Mouse (Mus musculus): ENCODE measurements around the gene Ndufa13. TPM values are rescaled to one million over a fixed set of nuclear protein-coding genes. Genes with fewer than 3 reads are reported as not detected.
"Not testable (repeated sequence)": the region's sequence is repeated elsewhere in the genome, so short reads cannot be mapped to it uniquely, and the experiment has no call there.

Ndufa13 gene
- 168 and 171 TPM in 2 replicates for polyA plus RNA-seq (2016; fragmentation: Nextera tagmentation; extraction: Ambion mirVana)

- H3K9ac ChIP-seq = peak within 1 kb of the TSS; percentile 67
- 6% methylated on average over 89 of the region's 89 CpGs for WGBS
- peak within 1 kb of the TSS; percentile 95 for H3K4me2 ChIP-seq (replicated peaks)
- peaks cover 23% of the 10 kb centered on the region; the same call in 1 of the 2 replicates for H3K36me3 ChIP-seq
- ATAC-seq (ENCODE audit: insufficient number of reproducible peaks, insufficient read depth, low FRiP score, low TSS enrichment) = no peak; the same call in none of the 2 replicates
- no peaks in the 10 kb centered on the region for H3K27me3 ChIP-seq
- no peaks in the 10 kb centered on the region for H3K9me3 ChIP-seq
- H3K4me1 ChIP-seq = peaks cover 20% of the 10 kb centered on the region
- peak within 1 kb of the TSS; percentile 91 for H3K27ac ChIP-seq
- H3K4me3 ChIP-seq = peak within 1 kb of the TSS; percentile 70
Observed at GRCm38 (mm10) chr8:69902163-69903062, at the start of gene Ndufa13, which contains the start of the genes Tssk6 and Yjefn3. Gene Ndufa13, minus strand, starts transcription at chr8:69902558. Gene Tssk6, plus strand, starts transcription at chr8:69902184. Gene Yjefn3, minus strand, starts transcription at chr8:69902712.

GRCm38 (mm10) chr8:69950300-69950699 lies 47.9 kb upstream of the Ndufa13 start:
- H3K4me3 ChIP-seq = no peak overlapping the region
- H3K36me3 ChIP-seq = 0 out of 2 replicates have a peak, but pooled peaks cover 4% of the 10 kb centered on the region
- H3K4me1 ChIP-seq = peaks cover 6% of the 10 kb centered on the region; the same call in 1 of the 2 replicates
- H3K9me3 ChIP-seq = no peaks in the 10 kb centered on the region
- WGBS = 87% methylated on average over 2 of the region's 2 CpGs
- no peak overlapping the region for H3K27ac ChIP-seq
- H3K27me3 ChIP-seq = no peaks in the 10 kb centered on the region
- ATAC-seq (ENCODE audit: insufficient number of reproducible peaks, insufficient read depth, low FRiP score, low TSS enrichment) = no peak
- H3K4me2 ChIP-seq (replicated peaks) = no peak overlapping the region
- H3K9ac ChIP-seq = no peak overlapping the region

- not testable (repeated sequence) for H3K4me2 ChIP-seq (replicated peaks); H3K27ac ChIP-seq; H3K4me3 ChIP-seq; H3K9me3 ChIP-seq; H3K36me3 ChIP-seq; H3K9ac ChIP-seq; H3K27me3 ChIP-seq; ATAC-seq (ENCODE audit: insufficient number of reproducible peaks, insufficient read depth, low FRiP score, low TSS enrichment)
- H3K4me1 ChIP-seq = peaks cover 11% of the 10 kb centered on the region
- WGBS = 77% methylated on average over 3 of the region's 3 CpGs
Observed at GRCm38 (mm10) chr8:69942495-69942894, 40.1 kb upstream of the Ndufa13 start.

- Histone ChIP-seq H3K9me3 (no peaks in the 10 kb centered on the region), H3K4me3 (no peak overlapping the region), H3K9ac (no peak overlapping the region), H3K27ac (no peak overlapping the region), H3K27me3 (no peaks in the 10 kb centered on the region), H3K36me3 (peaks cover 10% of the 10 kb centered on the region), H3K4me1 (peaks cover 11% of the 10 kb centered on the region), H3K4me2 (replicated peaks) (no peak overlapping the region)
- ATAC-seq (ENCODE audit: insufficient number of reproducible peaks, insufficient read depth, low FRiP score, low TSS enrichment) = no peak
- WGBS = 92% methylated on average over 2 of the region's 2 CpGs
Observed at GRCm38 (mm10) chr8:69940386-69940785, 38.0 kb upstream of the Ndufa13 start.

GRCm38 (mm10) chr8:69939633-69940032 lies 37.3 kb upstream of the Ndufa13 start:
- Histone ChIP-seq H3K27me3 (no peaks in the 10 kb centered on the region), H3K4me3 (no peak overlapping the region), H3K9ac (no peak overlapping the region), H3K4me1 (peaks cover 11% of the 10 kb centered on the region), H3K27ac (no peak overlapping the region), H3K9me3 (no peaks in the 10 kb centered on the region), H3K36me3 (peaks cover 17% of the 10 kb centered on the region), H3K4me2 (replicated peaks) (no peak overlapping the region)
- no peak for ATAC-seq (ENCODE audit: insufficient number of reproducible peaks, insufficient read depth, low FRiP score, low TSS enrichment)
- 31% methylated on average over 3 of the region's 3 CpGs for WGBS

GRCm38 (mm10) chr8:69938245-69938982 lies 36.1 kb upstream of the Ndufa13 start:
- H3K27me3 ChIP-seq = no peaks in the 10 kb centered on the region
- H3K4me3 ChIP-seq = no peak overlapping the region
- no peaks in the 10 kb centered on the region for H3K9me3 ChIP-seq

GRCm38 (mm10) chr8:69937466-69937865 lies 35.1 kb upstream of the Ndufa13 start:
- Histone ChIP-seq H3K27ac (no peak overlapping the region), H3K9me3 (no peaks in the 10 kb centered on the region), H3K4me2 (replicated peaks) (no peak overlapping the region)

More at GRCm38 (mm10) chr8:69938245-69938982, 36.1 kb upstream of the Ndufa13 start:
- ATAC-seq (ENCODE audit: insufficient number of reproducible peaks, insufficient read depth, low FRiP score, low TSS enrichment) = no peak
- H3K36me3 ChIP-seq = peaks cover 28% of the 10 kb centered on the region
- peaks cover 11% of the 10 kb centered on the region for H3K4me1 ChIP-seq
- H3K4me2 ChIP-seq (replicated peaks) = no peak overlapping the region
- H3K27ac ChIP-seq = no peak overlapping the region
- 80% methylated on average over 6 of the region's 6 CpGs for WGBS
- H3K9ac ChIP-seq = no peak overlapping the region

GRCm38 (mm10) chr8:69936050-69936794 lies 33.9 kb upstream of the Ndufa13 start:
- peaks cover 11% of the 10 kb centered on the region for H3K4me1 ChIP-seq
- H3K9me3 ChIP-seq = no peaks in the 10 kb centered on the region
- H3K27me3 ChIP-seq = no peaks in the 10 kb centered on the region
- peaks cover 28% of the 10 kb centered on the region for H3K36me3 ChIP-seq
- 64% methylated on average over 7 of the region's 7 CpGs for WGBS
- ATAC-seq (ENCODE audit: insufficient number of reproducible peaks, insufficient read depth, low FRiP score, low TSS enrichment) = peak; percentile 69
- H3K27ac ChIP-seq = 0 out of 2 replicates have a peak overlapping the region, but pooled peaks have one; percentile 17
- H3K9ac ChIP-seq = no peak overlapping the region
- no peak overlapping the region for H3K4me3 ChIP-seq
- no peak overlapping the region for H3K4me2 ChIP-seq (replicated peaks)

More at GRCm38 (mm10) chr8:69937466-69937865, 35.1 kb upstream of the Ndufa13 start:
- Histone ChIP-seq H3K4me1 (peaks cover 11% of the 10 kb centered on the region), H3K36me3 (peaks cover 28% of the 10 kb centered on the region), H3K4me3 (no peak overlapping the region), H3K27me3 (no peaks in the 10 kb centered on the region), H3K9ac (no peak overlapping the region)
- 90% methylated on average over 3 of the region's 3 CpGs for WGBS
- ATAC-seq (ENCODE audit: insufficient number of reproducible peaks, insufficient read depth, low FRiP score, low TSS enrichment) = no peak

- ATAC-seq (ENCODE audit: insufficient number of reproducible peaks, insufficient read depth, low FRiP score, low TSS enrichment) = no peak
- 93% methylated on average over 3 of the region's 3 CpGs for WGBS
- Histone ChIP-seq H3K36me3 (peaks cover 28% of the 10 kb centered on the region), H3K9me3 (no peaks in the 10 kb centered on the region), H3K4me3 (no peak overlapping the region), H3K4me1 (peaks cover 10% of the 10 kb centered on the region), H3K27me3 (no peaks in the 10 kb centered on the region), H3K27ac (no peak overlapping the region), H3K9ac (no peak overlapping the region), H3K4me2 (replicated peaks) (no peak overlapping the region)
Observed at GRCm38 (mm10) chr8:69935431-69935830, 33.1 kb upstream of the Ndufa13 start.

- Histone ChIP-seq H3K4me1 (peaks cover 1% of the 10 kb centered on the region), H3K27ac (no peak overlapping the region), H3K36me3 (peaks cover 28% of the 10 kb centered on the region), H3K9me3 (no peaks in the 10 kb centered on the region), H3K9ac (no peak overlapping the region), H3K4me2 (replicated peaks) (no peak overlapping the region), H3K4me3 (no peak overlapping the region), H3K27me3 (no peaks in the 10 kb centered on the region)
- ATAC-seq (ENCODE audit: insufficient number of reproducible peaks, insufficient read depth, low FRiP score, low TSS enrichment) = no peak
- WGBS = 79% methylated on average over 5 of the region's 5 CpGs
Observed at GRCm38 (mm10) chr8:69934582-69934981, 32.2 kb upstream of the Ndufa13 start.

- WGBS = 84% methylated on average over 2 of the region's 2 CpGs
- no peak for ATAC-seq (ENCODE audit: insufficient number of reproducible peaks, insufficient read depth, low FRiP score, low TSS enrichment)
- no peaks in the 10 kb centered on the region for H3K27me3 ChIP-seq
- H3K36me3 ChIP-seq = peaks cover 28% of the 10 kb centered on the region
- no peak overlapping the region for H3K9ac ChIP-seq
- no peak overlapping the region for H3K4me2 ChIP-seq (replicated peaks)
- H3K4me1 ChIP-seq = no peaks in the 10 kb centered on the region
- no peak overlapping the region for H3K4me3 ChIP-seq
- no peak overlapping the region for H3K27ac ChIP-seq
- H3K9me3 ChIP-seq = no peaks in the 10 kb centered on the region
Observed at GRCm38 (mm10) chr8:69933811-69934210, 31.5 kb upstream of the Ndufa13 start.

Data from embryonic facial prominence, embryonic 12.5 days (tissue).